Mouse (Mus musculus) lung, postnatal 25 days (tissue): ENCODE results near the gene Tmem117.

Experiments used
- DNase-seq: peaks from one replicate; pipeline ENCODE4 v3.0.0; 2022; ENCODE audit warnings: low spot score

Tmem117 gene

DNA sequence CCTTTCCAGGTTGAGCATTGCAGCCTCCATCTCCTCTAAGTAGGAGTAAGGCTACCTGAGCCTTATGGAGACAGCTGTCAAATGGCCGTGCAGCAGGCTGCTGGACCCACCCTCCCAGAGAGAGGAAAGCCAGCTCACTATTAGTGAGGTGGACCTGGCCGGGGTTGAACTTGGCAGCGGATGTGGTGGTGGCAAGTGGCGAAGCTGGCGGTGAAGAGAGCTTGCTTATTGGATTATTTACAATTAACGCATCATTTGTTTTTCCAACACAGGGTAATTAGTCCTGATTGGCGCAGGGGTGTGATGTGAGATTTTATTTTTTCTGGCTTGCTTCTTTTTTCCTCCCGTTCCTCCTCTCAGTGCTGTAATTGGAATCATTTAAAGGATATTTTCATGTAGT, 19.4 kb downstream of the Tmem117 start:
- no peak for DNase-seq

- DNase-seq, result peak; percentile 10
Observed at GRCm38 (mm10) chr15:94649071-94649765, 20.2 kb downstream of the Tmem117 start.

DNA sequence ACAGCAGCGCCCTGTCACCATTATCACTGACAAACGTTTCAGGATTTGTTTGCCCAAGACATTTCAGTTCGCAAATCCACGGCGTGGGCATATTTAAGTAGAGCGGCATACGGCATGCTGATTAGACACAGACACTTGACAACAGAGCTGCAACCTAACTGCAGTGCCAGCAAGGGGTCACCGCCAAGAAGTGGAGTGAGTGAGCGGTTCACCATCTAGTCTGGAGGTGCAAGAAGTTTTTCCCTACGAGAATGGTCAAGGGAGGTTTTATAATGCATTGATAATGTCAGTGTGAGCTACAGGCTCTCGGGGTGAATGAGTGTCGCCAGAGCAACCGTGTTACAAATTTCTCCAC, 20.7 kb downstream of the Tmem117 start:
- no peak for DNase-seq

- DNase-seq, result no peak
Observed at GRCm38 (mm10) chr15:94651350-94651749, 22.3 kb downstream of the Tmem117 start.

GRCm38 (mm10) chr15:94651969-94652842, 23.2 kb downstream of the Tmem117 start:
- DNase-seq, result no peak

- no peak for DNase-seq
Observed at GRCm38 (mm10) chr15:94652843-94653206, 23.8 kb downstream of the Tmem117 start.

DNA sequence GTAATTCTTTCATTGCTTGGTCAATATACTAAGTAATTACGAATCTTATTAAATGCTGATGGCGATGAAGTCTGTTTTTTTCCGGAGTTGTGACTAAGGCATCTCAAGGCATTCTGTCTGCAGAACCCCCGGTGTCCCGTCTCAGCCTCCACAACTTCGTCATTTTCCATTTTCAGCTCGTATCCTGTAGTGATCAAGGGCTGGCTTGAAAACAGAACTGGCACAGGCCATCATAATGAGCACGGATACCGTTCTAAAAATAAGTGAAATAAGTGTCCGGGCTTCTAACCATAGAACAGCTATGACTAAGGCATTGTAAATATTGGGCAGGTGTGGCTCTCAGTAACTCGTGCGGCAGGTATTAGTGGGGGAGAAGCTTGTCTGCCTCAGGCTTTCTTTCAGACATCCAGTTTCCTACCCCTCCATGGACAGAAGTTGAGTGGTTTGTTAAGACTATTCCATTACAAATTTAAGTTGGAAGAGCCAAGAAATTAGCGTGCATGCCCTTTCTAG, 26.8 kb downstream of the Tmem117 start:
- peak; percentile 11 for DNase-seq

DNA sequence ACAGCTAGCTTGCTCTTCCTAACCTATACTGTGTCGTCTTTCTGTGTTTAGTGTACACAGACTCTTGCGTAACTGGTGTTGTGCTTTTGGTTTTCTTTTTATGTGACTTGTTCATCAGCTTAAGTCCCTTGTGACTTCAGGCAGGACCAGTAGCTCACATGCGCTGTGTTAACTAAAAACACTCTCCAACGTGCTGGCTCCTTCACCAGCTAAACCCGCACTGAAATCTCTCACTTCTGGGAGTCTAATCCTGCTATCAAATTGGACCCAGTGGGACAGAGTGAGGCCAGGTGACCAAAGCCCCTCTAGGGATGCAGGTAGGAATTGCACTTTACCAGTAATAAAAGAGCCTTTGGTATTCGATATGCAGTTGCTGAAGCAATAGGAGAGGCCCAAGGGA, 28.9 kb downstream of the Tmem117 start:
- DNase-seq, result no peak

GRCm38 (mm10) chr15:94658392-94659111, 29.5 kb downstream of the Tmem117 start:
- DNase-seq, result no peak

GRCm38 (mm10) chr15:94659112-94659437, 30.0 kb downstream of the Tmem117 start:
- no peak for DNase-seq

- DNase-seq, result no peak
Observed at GRCm38 (mm10) chr15:94660913-94661312, 31.9 kb downstream of the Tmem117 start.

GRCm38 (mm10) chr15:94661398-94661797, 32.4 kb downstream of the Tmem117 start:
- peak; percentile 19 for DNase-seq

DNA sequence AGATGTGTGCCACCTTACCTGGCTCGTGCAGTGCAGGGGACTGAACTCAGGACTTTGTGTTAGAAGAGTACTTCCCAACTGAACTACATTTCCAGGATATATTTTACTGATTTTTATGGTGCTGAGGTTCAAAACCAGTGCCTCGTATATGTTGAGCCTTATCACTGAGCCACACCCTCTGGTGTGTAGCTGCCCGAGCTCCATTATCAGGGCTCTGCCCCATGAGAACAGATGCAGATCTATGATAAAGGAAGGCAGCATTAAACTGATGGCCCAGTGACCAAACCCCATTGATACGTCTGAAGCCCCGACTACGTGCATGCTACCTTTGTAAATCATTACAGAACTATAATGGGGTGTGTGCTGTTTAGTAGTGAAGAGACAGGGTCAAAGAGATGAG, 35.6 kb downstream of the Tmem117 start:
- no peak for DNase-seq

DNA sequence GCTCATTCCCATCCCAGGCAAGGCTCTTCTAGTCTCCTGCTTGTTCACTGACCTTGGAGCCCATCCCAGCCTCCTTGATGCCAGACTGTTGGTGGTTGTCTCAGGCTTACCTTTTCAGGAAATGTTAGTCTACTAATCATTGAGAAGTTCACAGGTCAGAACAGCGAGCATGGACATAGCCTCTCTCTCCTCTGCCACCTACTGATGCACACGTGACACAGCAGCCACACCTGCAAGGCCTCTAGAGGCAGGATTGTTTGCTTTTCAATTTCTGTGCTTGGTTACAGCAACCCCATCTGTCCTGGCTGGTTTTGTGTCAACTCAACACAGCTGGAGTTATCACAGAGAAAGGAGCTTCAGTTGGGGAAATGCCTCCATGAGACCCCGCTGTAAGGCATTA, 52.1 kb downstream of the Tmem117 start:
- no peak for DNase-seq

GRCm38 (mm10) chr15:94684269-94684668, 55.2 kb downstream of the Tmem117 start:
- DNase-seq, result no peak

DNA sequence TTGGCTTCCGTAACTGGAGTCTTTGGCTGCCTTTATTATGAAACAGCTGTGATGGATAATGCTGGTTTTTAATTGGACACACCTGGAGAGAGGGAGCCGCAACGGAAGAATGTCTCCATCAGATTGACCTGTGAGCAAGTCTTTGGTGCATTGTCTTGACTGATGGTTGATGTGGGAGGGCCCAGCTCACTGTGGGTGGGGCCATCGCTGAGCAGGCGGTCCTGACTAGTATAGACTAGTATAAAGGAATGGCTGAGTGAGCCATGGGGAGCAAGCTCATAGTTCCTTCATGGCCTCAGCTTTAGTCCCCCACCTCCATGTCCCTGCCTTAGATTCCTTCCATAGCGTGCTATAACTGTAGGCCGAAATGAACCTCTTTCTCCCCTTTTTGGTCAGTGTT, 58.1 kb downstream of the Tmem117 start:
- no peak for DNase-seq

GRCm38 (mm10) chr15:94687629-94688028, 58.6 kb downstream of the Tmem117 start:
- DNase-seq, result no peak

DNA sequence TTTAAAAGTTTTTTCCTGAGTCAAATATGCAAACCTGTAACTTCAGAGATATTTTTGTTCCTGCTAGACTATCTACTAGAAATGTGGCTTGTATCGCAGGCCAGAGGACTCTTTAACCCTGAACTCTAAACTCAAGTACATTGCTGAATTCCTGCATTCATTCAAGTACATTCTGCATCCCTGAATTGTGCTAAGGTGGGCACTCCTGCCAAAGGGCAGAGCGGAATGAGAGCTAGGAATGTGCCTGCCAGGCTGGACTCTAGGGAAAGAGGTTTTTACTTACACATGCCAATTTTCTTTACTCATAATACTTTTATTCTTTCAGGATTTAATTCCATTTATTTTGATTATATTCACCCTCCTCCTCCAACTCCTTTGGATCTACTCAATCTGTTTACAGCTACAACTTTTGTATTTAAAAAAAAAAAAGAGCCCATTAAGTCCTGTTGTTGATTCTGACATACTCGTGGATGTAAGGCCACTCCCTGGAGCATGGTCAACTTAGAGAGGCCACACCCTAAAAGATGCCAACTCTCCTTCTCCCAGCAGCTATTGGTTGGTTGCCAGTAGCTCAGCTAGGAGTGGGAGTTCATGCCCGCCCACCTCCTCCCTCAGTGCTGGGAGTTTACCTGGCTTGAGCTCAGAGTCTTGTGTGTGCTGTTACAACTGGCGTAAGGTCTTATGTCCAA, 60.3 kb downstream of the Tmem117 start:
- peak; percentile 26 for DNase-seq

DNA sequence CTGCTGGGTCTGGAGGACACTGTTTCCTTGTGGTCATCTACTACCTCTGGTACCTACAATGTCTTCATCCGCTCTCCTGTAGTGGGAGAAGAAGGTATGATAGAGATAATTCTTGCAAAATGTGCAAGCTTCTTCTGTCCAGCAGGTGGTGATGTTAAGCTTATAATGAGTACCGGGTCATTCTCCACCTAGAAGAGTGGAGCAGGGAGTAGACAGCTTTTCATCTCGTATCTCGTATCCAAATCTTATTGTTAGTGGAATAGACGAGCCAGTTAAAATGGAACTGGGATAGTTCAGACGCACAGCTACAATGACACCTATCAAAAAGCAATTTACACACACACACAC, 60.8 kb downstream of the Tmem117 start:
- DNase-seq, result no peak

GRCm38 (mm10) chr15:94722759-94723158, 93.7 kb downstream of the Tmem117 start:
- peak; percentile 3 for DNase-seq

GRCm38 (mm10) chr15:94732104-94732503, 103.1 kb downstream of the Tmem117 start:
- DNase-seq, result no peak

- DNase-seq, result peak; percentile 2
Observed at GRCm38 (mm10) chr15:94769227-94769626, 140.2 kb downstream of the Tmem117 start.
